Mouse (Mus musculus) G1E-ER4 (cell line): Measurements from ENCODE around the gene Gm42906. TPM values are rescaled to one million over a fixed set of nuclear protein-coding genes. Genes with fewer than 3 reads are reported as not detected.

Experiments used
- GATA1 ChIP-seq: IDR thresholded peaks from one replicate; pipeline ENCODE4 v1.8.0; 2012; ENCODE audit warnings: low read length, inconsistent platforms
- polyA plus RNA-seq: library from polyadenylated mRNA; stranded (reverse); fragments of >175 nt; gene quantifications from 2 replicates; pipeline ENCODE4 v1.2.3, GENCODE M21; 2012

The Gm42906 gene
- polyA plus RNA-seq, result not detected in 2 replicates

- no peak for TF ChIP-seq GATA1
Observed at GRCm38 (mm10) chr5:151428113-151428756, at the start of gene Gm42906. Gene Gm42906, minus strand, starts transcription at chr5:151428163.

- no peak for TF ChIP-seq GATA1
Observed at GRCm38 (mm10) chr5:151445695-151446094, 17.7 kb upstream of the Gm42906 start.

GRCm38 (mm10) chr5:151435106-151435505 lies 7.1 kb upstream of the Gm42906 start:
- no peak for TF ChIP-seq GATA1

- no peak for TF ChIP-seq GATA1
Observed at GRCm38 (mm10) chr5:151426466-151426865, 1.5 kb downstream of the Gm42906 start.

- TF ChIP-seq GATA1, result no peak
Observed at GRCm38 (mm10) chr5:151422692-151423091, 5.3 kb downstream of the Gm42906 start.

- TF ChIP-seq GATA1, result no peak
Observed at GRCm38 (mm10) chr5:151421859-151422258, 6.1 kb downstream of the Gm42906 start.

GRCm38 (mm10) chr5:151418551-151418950 lies 9.4 kb downstream of the Gm42906 start:
- no peak for TF ChIP-seq GATA1

GRCm38 (mm10) chr5:151417421-151418038 lies 10.4 kb downstream of the Gm42906 start:
- TF ChIP-seq GATA1, result no peak

- no peak for TF ChIP-seq GATA1
Observed at GRCm38 (mm10) chr5:151416988-151417387, 11.0 kb downstream of the Gm42906 start.

- TF ChIP-seq GATA1, result peak; percentile 44
Observed at GRCm38 (mm10) chr5:151413617-151414016, 14.3 kb downstream of the Gm42906 start.

GRCm38 (mm10) chr5:151412666-151413463 lies 15.1 kb downstream of the Gm42906 start:
- TF ChIP-seq GATA1, result peak; percentile 85

- TF ChIP-seq GATA1, result no peak
Observed at GRCm38 (mm10) chr5:151410006-151410405, 18.0 kb downstream of the Gm42906 start.

- no peak for TF ChIP-seq GATA1
Observed at GRCm38 (mm10) chr5:151409282-151409681, 18.7 kb downstream of the Gm42906 start.

GRCm38 (mm10) chr5:151408124-151408900 lies 19.7 kb downstream of the Gm42906 start:
- TF ChIP-seq GATA1, result no peak

- TF ChIP-seq GATA1, result no peak
Observed at GRCm38 (mm10) chr5:151407493-151407892, 20.5 kb downstream of the Gm42906 start.

- TF ChIP-seq GATA1, result no peak
Observed at GRCm38 (mm10) chr5:151406276-151406675, 21.7 kb downstream of the Gm42906 start.
